Mouse (Mus musculus) cerebellum, adult 18-20 months (tissue): ENCODE data around the gene Rhof.
A peak's percentile ranks its signal among the peaks of the same experiment; 100 is the strongest.

Experiments
- DNase-seq, 2 experiments: peaks; one replicate each; pipeline ENCODE4 v3.0.0; 2021

Rhof gene

DNA sequence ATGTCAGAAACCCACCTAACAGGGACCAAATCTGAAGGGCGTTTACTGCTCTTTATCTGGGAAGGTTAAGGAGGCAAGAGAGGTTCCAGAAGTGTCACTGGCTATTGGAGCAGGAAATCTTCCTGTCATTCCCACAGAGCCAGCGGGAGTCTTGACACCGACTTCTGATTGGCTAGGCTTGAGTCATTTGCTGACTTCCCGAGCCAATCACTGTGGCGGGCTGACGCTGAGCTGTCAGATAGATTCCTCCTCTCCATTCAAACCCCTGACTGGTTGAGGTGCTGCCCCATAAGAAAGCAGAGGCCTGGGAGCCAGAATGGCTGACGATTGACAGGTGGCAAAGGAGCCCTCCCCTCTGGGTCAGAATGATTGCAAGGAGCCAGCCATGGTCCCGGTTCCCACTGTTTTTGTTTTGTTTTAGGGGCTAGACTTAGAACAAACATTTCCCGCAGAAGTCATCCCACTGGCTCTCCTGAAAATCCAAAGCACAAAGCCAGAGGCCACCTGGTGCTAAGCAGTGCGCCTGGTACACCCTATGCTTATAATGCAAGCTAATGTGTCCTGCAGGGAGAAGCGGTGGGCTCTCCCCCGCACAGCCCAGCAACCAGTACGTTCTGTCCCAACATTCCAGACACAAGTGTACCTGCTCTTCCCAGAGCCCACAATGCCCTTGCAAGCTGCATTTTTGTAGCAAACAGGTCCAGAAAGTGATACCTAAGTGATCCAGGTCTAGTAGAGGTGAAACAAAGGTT, 22.9 kb downstream of the Rhof start:
- peak; percentile 45 to 65 for DNase-seq

DNA sequence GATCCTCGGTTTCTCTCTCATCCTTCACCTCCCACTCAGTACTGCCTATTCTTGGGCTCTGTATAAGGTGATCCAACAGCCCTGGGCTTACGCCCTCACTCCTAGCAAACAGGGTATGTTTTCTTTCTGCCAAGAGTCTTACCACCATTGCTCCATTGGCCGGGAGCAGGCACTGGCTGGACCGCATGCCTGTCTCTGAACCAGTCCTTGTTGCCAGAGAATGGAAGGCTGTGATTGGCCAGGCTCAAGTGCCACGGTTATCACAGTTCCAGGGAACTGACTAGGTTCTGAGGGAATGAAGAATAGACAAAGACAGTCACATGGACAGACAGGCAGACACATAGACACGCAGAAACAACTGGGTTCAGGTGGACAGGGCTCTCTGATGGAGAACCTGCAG, 27.7 kb downstream of the Rhof start:
- no peak for DNase-seq

DNA sequence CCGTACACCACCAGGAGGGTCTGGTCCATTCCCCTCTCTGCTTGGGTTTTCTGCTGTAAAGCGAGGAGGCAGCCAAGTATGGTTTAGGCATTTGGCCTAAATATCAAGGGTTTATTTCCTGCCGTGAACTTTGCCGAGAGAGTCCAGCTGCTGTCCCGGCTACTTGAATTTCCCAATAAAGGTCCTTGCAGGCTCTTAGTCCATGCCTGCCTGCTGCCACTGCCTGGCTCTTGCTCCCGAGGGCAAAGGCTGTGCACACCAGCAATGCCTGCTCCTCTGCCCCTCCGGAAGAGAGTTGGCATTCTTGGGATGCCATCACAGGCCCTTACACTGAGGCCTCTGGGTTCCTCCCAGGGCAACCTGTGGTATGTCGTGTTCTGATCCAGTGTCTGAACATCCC, 28.9 kb downstream of the Rhof start:
- DNase-seq = no peak

DNA sequence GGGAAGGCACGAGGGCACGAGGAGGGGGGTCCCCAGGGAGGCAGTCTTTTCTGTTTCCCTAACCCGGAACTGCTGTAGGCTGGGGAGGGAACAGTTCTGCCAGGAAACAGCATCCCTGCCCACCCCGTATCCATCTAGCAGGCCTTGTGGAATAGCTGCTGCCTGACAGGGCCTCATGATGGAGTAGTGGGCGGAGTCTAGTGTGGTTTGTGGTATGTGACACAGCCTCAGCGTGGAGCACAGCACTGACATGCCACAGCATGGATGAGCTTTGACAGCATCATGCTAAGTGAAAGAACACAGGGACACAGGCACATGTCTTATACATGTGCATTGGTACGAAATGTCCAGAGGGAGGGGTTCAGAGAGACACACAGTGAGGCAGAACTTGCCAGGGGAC, 30.1 kb downstream of the Rhof start:
- no peak for DNase-seq

- DNase-seq = no peak
Observed at GRCm38 (mm10) chr5:123098487-123098886, 34.0 kb downstream of the Rhof start.

- DNase-seq = no peak
Observed at GRCm38 (mm10) chr5:123096299-123096698, 36.2 kb downstream of the Rhof start.

DNA sequence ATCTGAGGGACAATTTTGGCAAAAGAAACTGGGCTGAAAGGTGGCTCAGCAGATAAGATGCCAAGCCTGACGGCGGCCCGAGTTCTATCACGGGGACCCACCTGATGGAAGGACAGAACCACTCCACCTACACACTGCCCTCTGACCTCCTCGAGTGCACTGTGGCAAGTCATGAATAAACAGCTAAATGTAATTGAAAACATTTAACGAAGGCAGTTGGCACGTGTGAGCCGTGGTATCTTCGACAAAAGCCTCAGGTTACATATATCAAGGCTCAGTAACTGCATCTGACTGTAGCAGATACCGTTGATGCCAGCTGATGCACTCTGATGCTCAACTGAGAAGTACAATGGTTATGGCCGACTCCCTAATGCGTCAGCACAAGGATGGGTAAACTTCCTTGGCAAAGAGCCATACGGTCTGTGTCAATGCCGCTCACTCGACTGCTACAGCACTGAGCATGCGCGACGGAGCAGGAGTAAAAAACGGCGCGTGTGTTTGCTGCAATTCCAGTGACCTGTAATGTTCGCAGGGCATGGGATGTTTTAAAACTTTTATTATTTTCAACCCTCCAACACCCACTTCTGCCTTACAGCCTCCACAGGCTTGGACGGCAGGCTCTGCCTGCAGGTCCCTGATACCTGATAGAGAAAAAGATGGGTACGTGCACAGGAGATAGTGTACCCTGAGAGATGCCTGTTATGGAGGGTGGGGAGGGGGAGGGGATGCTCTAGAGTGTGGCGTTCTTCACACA, 38.1 kb downstream of the Rhof start:
- peak; percentile 47 to 49 for DNase-seq

GRCm38 (mm10) chr5:123093077-123093633, 39.3 kb downstream of the Rhof start:
- no peak for DNase-seq

- DNase-seq = no peak
Observed at GRCm38 (mm10) chr5:123090560-123091306, 41.8 kb downstream of the Rhof start.

DNA sequence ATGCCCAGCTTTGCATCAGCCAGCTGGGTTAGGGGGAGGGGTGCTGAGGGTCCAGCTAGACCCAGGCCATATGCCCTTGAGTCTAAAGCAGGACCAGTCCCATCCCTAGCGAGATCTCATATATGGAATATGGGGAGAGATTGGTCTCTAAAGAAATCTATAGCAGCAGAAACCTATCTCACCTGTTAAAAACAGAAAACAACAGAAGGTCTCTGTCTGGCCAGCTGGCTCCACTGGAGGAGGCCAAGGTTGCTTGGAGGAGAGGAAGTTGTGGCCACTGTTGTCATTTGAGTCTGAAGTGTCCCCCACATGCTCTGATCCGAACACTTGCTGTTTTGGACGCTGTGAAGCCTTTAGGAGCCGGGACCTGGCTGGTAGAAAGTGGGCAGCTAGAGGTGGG, 43.7 kb downstream of the Rhof start:
- peak; percentile 52 to 65 for DNase-seq

GRCm38 (mm10) chr5:123086501-123086900, 46.0 kb downstream of the Rhof start:
- DNase-seq = no peak

- peak; percentile 54 to 55 for DNase-seq
Observed at GRCm38 (mm10) chr5:123083340-123084050, 49.0 kb downstream of the Rhof start.

- DNase-seq = no peak
Observed at GRCm38 (mm10) chr5:123080510-123080909, 52.0 kb downstream of the Rhof start.

DNA sequence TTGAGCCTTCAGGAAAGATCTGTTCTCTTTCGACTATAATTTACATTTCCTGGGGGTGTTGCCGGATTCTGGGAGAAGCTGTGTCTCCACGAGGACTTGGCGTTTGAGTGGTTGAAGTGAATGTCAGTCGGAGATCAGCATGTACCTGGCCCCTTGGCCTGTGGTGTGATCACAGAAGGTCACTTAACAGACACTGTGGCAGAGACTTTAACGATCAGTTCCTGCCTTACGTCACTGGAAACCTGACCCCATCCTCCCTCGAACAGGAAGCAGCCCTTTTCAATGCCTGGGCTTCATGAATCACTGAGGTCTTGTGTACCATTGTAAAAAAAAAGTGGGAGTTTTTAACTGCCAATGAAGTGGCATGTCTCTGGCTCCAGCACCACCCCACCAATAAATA, 52.5 kb downstream of the Rhof start:
- DNase-seq = no peak

DNA sequence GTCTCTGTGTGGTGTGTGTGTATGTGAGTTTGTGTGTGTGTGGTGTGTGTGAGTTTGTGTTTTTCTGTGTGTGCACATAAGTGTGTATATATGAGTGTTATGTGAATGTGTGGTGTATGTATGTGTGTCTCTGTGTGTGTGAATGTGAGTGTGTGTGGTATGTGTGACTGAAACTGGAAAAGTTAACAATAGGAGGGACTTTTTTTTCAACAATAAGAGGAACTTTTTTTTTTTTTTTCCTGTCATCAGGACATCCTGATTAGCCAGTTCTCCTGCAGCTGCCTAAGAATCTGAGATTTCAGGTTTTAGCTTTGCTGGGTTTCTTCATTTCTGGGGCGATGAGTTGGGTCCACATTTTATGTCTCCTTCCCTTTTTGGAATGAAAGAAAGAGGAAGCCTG, 52.9 kb downstream of the Rhof start:
- no peak for DNase-seq

DNA sequence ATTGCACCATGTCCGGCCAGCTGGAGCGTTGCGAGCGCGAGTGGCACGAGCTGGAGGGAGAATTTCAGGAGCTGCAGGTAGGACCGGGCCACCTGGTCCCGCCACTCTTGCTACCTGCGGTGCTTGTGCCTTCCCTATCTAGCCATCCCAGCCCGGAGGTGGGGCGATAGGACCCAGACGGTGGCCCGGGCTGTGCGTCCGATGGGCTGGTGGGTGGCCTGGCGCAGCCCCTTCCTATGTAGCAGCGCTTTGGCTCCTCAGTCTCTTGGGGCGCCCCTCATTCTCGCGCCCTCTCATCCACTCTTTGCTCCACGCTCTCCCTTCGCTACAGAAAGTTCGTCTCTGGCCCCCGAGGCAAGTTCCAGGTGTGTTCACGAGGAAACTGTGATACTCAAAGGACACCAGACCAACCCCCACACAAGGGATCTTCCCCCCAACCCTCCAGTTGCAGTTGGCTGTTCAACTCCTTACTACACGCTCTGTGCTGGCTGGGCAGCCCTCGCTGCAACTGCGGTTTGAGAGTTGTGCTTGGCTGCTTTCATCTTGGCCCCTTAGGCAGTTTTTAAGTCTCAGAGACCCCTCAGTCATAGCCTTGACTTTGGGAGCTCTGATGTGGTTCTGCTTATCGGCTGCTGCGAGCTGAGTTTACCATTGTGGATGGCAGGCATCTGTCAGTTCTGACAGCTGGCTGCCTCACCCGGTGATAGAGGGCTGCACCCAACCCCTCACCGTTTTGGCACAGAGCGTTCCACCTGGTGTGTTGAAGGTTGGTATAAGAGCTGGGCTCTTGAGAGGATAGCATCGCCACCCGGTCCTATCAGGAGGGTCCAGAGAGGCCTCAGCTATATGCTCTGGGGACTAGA, 55.8 kb downstream of the Rhof start:
- DNase-seq = peak; percentile 33 to 35

- DNase-seq = peak; percentile 96 to 99
Observed at GRCm38 (mm10) chr5:123075576-123076418, 56.7 kb downstream of the Rhof start.

- no peak for DNase-seq
Observed at GRCm38 (mm10) chr5:123068714-123069113, 63.8 kb downstream of the Rhof start.

DNA sequence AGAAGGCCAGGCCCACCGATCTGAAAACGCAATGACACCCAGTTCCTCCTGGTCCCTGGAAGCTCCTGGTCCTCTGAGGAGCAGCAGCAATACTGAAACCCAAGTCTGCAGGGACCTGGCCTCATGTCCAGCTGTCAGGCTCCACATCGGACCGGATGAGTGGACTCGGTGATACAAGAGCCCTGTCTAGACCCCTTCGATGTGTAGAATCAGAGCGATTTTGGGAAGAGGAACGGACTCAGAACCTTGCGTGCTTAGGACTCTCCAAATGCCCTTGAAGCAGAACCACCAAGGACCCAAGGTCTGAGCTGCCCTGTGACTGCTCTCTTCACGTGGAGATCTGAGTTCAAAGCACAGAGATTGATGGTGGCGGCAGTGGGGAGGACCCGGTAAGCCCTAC, 64.4 kb downstream of the Rhof start, which contains the start of gene Tmem120b:
TSS of gene Tmem120b (plus strand) at position 301 of the 400 bp plus-strand sequence.
- no peak for DNase-seq

- DNase-seq = no peak
Observed at GRCm38 (mm10) chr5:123067395-123067995, 65.0 kb downstream of the Rhof start.
